Mouse (Mus musculus): Measurements from ENCODE around the gene Glipr2.

DNA sequence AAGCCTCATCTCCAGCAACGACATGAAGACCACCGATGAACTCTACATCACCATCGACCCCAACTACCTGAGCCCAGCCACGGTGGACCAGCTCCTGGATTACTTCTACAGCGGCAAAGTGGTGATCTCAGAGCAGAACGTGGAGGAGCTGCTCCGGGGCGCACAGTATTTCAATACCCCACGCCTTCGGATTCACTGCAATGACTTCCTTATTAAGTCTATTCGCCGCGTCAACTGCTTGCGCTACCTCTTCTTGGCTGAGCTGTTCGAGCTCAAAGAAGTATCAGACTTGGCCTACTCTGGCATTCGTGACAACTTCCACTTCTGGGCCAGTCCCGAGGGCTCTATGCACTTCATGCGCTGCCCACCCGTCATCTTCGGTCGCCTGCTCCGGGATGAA lies 26.6 kb downstream of the Glipr2 start:
- no peak for TF ChIP-seq POLR2A (IDR thresholded peaks at IDR 0.05; ENCODE audit: extremely low read depth, insufficient read depth, low read length)
- no peak for TF ChIP-seq CTCF (IDR thresholded peaks at IDR 0.05; ENCODE audit: low read depth, low read length)
